Mouse (Mus musculus) limb, embryonic 12.5 days (tissue): ENCODE results near the gene Bcan. TPM values are rescaled to one million over a fixed set of nuclear protein-coding genes. Genes with fewer than 3 reads are reported as not detected.

Experiments
- ATAC-seq: fragments of 200-750 bp; cut with Nextera tagmentation; 2 replicates; pipeline ENCODE4 v1.8.0; 2017; ENCODE audit warnings: low read depth, moderate TSS enrichment; ENCODE audit not compliant: insufficient number of reproducible peaks, insufficient read depth, low FRiP score, low TSS enrichment
- H3K27ac ChIP-seq: fragments of 300-500 bp; sonication (generic); 2 replicates; pipeline ENCODE4 v1.5.1; 2016; ENCODE audit warnings: mild to moderate bottlenecking, moderate library complexity
- H3K27me3 ChIP-seq: fragments of 300-500 bp; sonication (generic); 2 replicates; pipeline ENCODE4 v1.6.1; 2016; ENCODE audit warnings: mild to moderate bottlenecking, moderate library complexity
- H3K36me3 ChIP-seq: fragments of 300-500 bp; sonication (generic); 2 replicates; pipeline ENCODE4 v1.6.1; 2016; ENCODE audit warnings: mild to moderate bottlenecking, moderate library complexity
- H3K4me1 ChIP-seq: fragments of 300-500 bp; sonication (generic); replicated peaks from 2 replicates; pipeline ENCODE4 v1.6.1; 2016
- H3K4me2 ChIP-seq: fragments of 300-500 bp; sonication (generic); 2 replicates; pipeline ENCODE4 v1.6.1; 2016; ENCODE audit warnings: mild to moderate bottlenecking, moderate library complexity
- H3K4me3 ChIP-seq: fragments of 300-500 bp; sonication (generic); replicated peaks from 2 replicates; pipeline ENCODE4 v1.5.1; 2016; ENCODE audit warnings: mild to moderate bottlenecking
- H3K9ac ChIP-seq: fragments of 300-500 bp; sonication (generic); replicated peaks from 2 replicates; pipeline ENCODE4 v1.6.1; 2016; ENCODE audit warnings: mild to moderate bottlenecking, moderate library complexity
- H3K9me3 ChIP-seq: fragments of 300-500 bp; sonication (generic); 2 replicates; pipeline ENCODE4 v1.6.1; 2016; ENCODE audit warnings: mild to moderate bottlenecking, moderate library complexity
- WGBS: fragments of 180-500 bp; shearing (Covaris S2); methylation state at CpG from one replicate; pipeline ENCODE4 v1.1.7; 2016; 5-methylcytosine and 5-hydroxymethylcytosine counted together
- polyA plus RNA-seq: library from polyadenylated mRNA; unstranded; fragments of >200 nt; fragmentation: Nextera tagmentation; extraction: Ambion mirVana; gene quantifications from 2 replicates; pipeline ENCODE4 v1.2.1, GENCODE M21; 2016

The Bcan gene
- polyA plus RNA-seq, 1 experiment from 2014 or later: 0.13 TPM

- no peak overlapping the region for H3K27ac ChIP-seq
- peak overlapping the region; percentile 95 for H3K4me2 ChIP-seq
- ATAC-seq: peak; percentile 78
- under 1% methylated on average over 65 of the region's 66 CpGs for whole genome bisulfite sequencing
- no peaks in the 10 kb centered on the region for H3K9me3 ChIP-seq
- H3K4me1 ChIP-seq: peaks cover 18% of the 10 kb centered on the region
- H3K36me3 ChIP-seq: no peaks in the 10 kb centered on the region
- H3K27me3 ChIP-seq: peaks cover 84% of the 10 kb centered on the region
- peak overlapping the region; percentile 44; the same call in 1 of the 2 replicates for H3K9ac ChIP-seq
- H3K4me3 ChIP-seq: peak overlapping the region; percentile 52
Observed at GRCm38 (mm10) chr3:88022322-88023191, 22.5 kb upstream of the Bcan start.

GRCm38 (mm10) chr3:88010634-88011265 is 10.7 kb upstream of the Bcan start:
- H3K4me1 ChIP-seq: no peaks in the 10 kb centered on the region
- no peak overlapping the region for H3K4me2 ChIP-seq
- H3K9ac ChIP-seq: no peak overlapping the region
- H3K4me3 ChIP-seq: no peak overlapping the region
- no peak overlapping the region for H3K27ac ChIP-seq
- ATAC-seq: no peak
- H3K9me3 ChIP-seq: 0 out of 2 replicates have a peak, but pooled peaks cover 5% of the 10 kb centered on the region
- H3K36me3 ChIP-seq: no peaks in the 10 kb centered on the region
- peaks cover 29% of the 10 kb centered on the region for H3K27me3 ChIP-seq
- WGBS: 11% methylated on average over 6 of the region's 6 CpGs

GRCm38 (mm10) chr3:88005822-88006786 is 6.1 kb upstream of the Bcan start:
- Histone ChIP-seq H3K4me2 (no peak overlapping the region), H3K4me3 (no peak overlapping the region), H3K36me3 (no peaks in the 10 kb centered on the region), H3K27ac (no peak overlapping the region), H3K9ac (no peak overlapping the region), H3K9me3 (peaks cover 12% of the 10 kb centered on the region), H3K27me3 (peaks cover 60% of the 10 kb centered on the region), H3K4me1 (no peaks in the 10 kb centered on the region)
- 72% methylated on average over 18 of the region's 18 CpGs for WGBS
- no peak for ATAC-seq

GRCm38 (mm10) chr3:88002291-88002976 is 2.4 kb upstream of the Bcan start:
- H3K27ac ChIP-seq: no peak overlapping the region
- no peak overlapping the region for H3K4me2 ChIP-seq
- 0 out of 2 replicates have a peak overlapping the region, but pooled peaks have one; percentile 3 for H3K4me3 ChIP-seq
- peaks cover 90% of the 10 kb centered on the region for H3K27me3 ChIP-seq
- H3K36me3 ChIP-seq: no peaks in the 10 kb centered on the region
- no peak overlapping the region for H3K9ac ChIP-seq
- peaks cover 12% of the 10 kb centered on the region for H3K9me3 ChIP-seq
- peaks cover 12% of the 10 kb centered on the region for H3K4me1 ChIP-seq
- WGBS: 5% methylated on average over 17 of the region's 17 CpGs
- no peak for ATAC-seq

- Histone ChIP-seq H3K27ac (no peak overlapping the region), H3K9me3 (peaks cover 9% of the 10 kb centered on the region), H3K27me3 (peaks cover 99% of the 10 kb centered on the region), H3K4me1 (peaks cover 23% of the 10 kb centered on the region), H3K36me3 (no peaks in the 10 kb centered on the region), H3K4me2 (peak overlapping the region; percentile 76), H3K9ac (no peak overlapping the region; the same call in 1 of the 2 replicates), H3K4me3 (peak overlapping the region; percentile 48)
- WGBS: 14% methylated on average over 11 of the region's 11 CpGs
- no peak for ATAC-seq
Observed at GRCm38 (mm10) chr3:88000816-88001595, 976 bp upstream of the Bcan start.

GRCm38 (mm10) chr3:87999243-87999895 is 661 bp downstream of the Bcan start:
- Histone ChIP-seq H3K27me3 (peaks cover 100% of the 10 kb centered on the region), H3K9me3 (peaks cover 7% of the 10 kb centered on the region), H3K9ac (no peak overlapping the region), H3K4me1 (peaks cover 23% of the 10 kb centered on the region), H3K4me3 (peak overlapping the region; percentile 48), H3K4me2 (peak overlapping the region; percentile 76), H3K36me3 (no peaks in the 10 kb centered on the region), H3K27ac (no peak overlapping the region)
- 1% methylated on average over 37 of the region's 38 CpGs for WGBS
- no peak for ATAC-seq

GRCm38 (mm10) chr3:87998747-87999146 is 1.3 kb downstream of the Bcan start:
- WGBS: 2% methylated on average over 6 of the region's 7 CpGs
- H3K4me2 ChIP-seq: no peak overlapping the region
- ATAC-seq: no peak
- no peak overlapping the region for H3K4me3 ChIP-seq
- H3K36me3 ChIP-seq: no peaks in the 10 kb centered on the region
- peaks cover 23% of the 10 kb centered on the region for H3K4me1 ChIP-seq
- H3K27ac ChIP-seq: no peak overlapping the region
- peaks cover 7% of the 10 kb centered on the region for H3K9me3 ChIP-seq
- no peak overlapping the region for H3K9ac ChIP-seq
- H3K27me3 ChIP-seq: peaks cover 100% of the 10 kb centered on the region

- H3K4me3 ChIP-seq: peak overlapping the region; percentile 35
- no peaks in the 10 kb centered on the region for H3K9me3 ChIP-seq
- no peak overlapping the region for H3K27ac ChIP-seq
- no peak overlapping the region; the same call in 1 of the 2 replicates for H3K9ac ChIP-seq
- H3K4me1 ChIP-seq: peaks cover 23% of the 10 kb centered on the region
- no peak for ATAC-seq
- peak overlapping the region; percentile 54 for H3K4me2 ChIP-seq
- WGBS: 1% methylated on average over 49 of the region's 49 CpGs
- peaks cover 100% of the 10 kb centered on the region for H3K27me3 ChIP-seq
- H3K36me3 ChIP-seq: no peaks in the 10 kb centered on the region
Observed at GRCm38 (mm10) chr3:87996971-87997614, 2.9 kb downstream of the Bcan start.

- no peak overlapping the region for H3K27ac ChIP-seq
- H3K27me3 ChIP-seq: peaks cover 100% of the 10 kb centered on the region
- H3K4me1 ChIP-seq: peaks cover 23% of the 10 kb centered on the region
- H3K9me3 ChIP-seq: no peaks in the 10 kb centered on the region
- peak overlapping the region; percentile 54; the same call in 1 of the 2 replicates for H3K4me2 ChIP-seq
- no peak for ATAC-seq
- H3K9ac ChIP-seq: no peak overlapping the region
- 2% methylated on average over 15 of the region's 15 CpGs for WGBS
- H3K36me3 ChIP-seq: no peaks in the 10 kb centered on the region
- no peak overlapping the region for H3K4me3 ChIP-seq
Observed at GRCm38 (mm10) chr3:87996401-87996800, 3.6 kb downstream of the Bcan start.
